Mouse (Mus musculus) kidney, adult 11 months (tissue): Measurements from ENCODE around the gene 1700092M07Rik.
A peak's percentile ranks its signal among the peaks of the same experiment; 100 is the strongest.

Source experiments
- DNase-seq: peaks from one replicate; pipeline ENCODE4 v3.0.0; 2022

1700092M07Rik gene

DNA sequence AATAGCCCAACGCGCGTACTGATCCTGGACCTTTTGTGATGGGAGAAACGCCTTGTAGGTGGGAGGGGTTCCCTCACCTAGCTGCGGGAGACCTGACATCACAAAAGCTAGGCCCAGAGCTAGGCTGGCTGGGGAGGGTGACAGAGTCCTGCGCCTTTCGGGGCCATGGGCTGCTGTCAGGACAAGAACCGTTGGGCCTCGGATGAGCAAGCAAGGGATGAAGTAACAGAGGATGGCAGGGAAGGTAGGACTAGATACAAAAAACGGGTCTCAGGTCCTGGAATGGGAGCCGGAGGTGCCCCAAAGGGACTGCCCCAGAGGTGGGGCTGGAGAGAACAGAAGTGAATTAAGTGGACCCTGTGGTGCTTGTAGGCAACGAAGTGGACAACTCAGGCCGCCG is at the start of gene 1700092M07Rik:
1700092M07Rik (plus strand) TSS at position 116 of the 400 bp plus-strand sequence.
- no peak for DNase-seq

DNA sequence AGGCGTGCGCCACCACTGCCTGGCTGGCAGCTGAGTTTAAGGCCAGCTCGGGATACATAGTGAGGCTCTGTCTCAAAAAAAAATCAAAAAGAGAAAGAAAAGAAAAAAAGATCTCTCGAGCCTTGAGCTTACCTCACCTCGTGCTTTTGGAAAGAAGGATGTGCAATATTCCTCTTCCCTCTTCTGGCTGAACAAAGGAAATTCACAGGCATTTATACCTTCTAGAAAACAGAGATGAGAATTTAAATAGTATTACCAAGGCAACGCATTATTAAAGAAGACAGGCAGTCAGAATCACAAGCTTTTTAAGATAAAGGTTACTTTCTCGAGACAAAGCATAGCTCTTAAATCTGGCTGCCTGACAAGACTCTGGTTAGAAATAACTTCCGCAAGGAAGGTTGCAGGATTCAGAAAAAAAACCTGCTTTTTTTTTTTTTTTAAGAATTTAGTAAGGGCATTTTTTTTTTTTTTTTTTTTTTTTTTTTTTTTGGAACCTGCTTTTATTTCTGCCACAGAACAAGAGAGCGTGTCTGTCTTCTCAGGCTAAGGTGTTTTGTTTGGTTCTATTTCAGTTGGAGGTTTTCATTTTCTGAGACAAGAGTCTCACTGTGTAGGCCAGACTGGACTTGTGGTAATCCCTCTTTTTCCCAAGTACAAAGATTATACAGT is 48.5 kb upstream of the 1700092M07Rik start:
- DNase-seq = no peak

DNA sequence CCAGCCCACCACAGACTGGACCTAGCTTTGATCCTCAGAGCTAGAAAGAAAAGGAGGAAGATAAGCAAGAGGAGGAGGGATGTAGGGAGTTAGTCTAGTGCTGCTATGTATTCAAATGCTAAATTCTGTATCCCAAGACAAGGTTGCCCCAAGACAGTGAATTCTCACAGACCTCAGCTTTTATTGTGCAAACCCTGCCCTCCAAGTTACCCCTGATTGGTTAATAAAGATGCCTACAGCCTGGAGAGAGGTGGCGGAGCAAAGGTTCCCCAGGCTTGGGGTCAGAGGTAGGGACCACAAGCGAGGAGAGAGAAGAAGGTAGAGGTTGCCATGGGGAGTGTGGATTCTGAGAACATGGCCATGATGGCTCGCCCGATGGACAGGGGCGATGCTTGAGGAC is 47.8 kb upstream of the 1700092M07Rik start:
- DNase-seq = no peak

DNA sequence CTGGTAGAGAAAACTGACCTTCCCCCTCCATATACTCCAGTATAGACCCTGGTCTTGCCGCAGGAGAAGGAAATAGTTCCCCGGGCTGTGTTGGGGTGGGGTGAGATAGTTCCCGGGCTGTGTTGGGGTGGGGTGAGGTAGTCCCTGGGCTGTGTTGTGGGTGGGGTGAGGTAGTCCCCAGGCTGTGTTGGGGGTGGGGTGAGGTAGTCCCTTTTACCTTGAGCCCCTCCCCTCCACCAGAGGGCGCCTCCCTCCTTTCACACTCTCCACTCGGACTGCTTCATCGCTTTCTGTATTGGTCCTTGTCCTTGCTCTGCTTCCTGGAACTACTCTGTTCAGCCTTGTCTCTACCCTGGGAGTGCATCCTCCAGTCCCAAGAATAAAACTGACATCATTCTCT is 45.2 kb upstream of the 1700092M07Rik start:
- peak; percentile 45 for DNase-seq

DNA sequence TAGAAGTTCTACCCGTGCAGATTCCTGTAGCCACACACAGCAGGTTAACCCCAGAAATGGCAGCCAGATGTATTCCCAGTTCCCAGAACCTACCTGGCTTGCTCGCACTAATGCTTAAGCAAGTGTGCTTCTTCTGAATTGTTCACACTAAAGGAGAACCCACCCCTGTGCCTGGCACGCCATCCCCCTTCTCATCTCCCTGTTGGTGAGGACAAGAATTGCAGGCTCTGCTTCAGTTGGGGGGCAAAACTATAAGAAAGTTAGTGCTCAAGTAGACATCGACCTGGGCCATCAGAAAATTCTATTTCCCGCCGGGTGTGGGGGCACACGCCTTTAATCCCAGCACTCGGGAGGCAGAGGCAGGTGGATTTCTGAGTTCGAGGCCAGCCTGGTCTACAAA is 40.9 kb upstream of the 1700092M07Rik start:
- DNase-seq = no peak

DNA sequence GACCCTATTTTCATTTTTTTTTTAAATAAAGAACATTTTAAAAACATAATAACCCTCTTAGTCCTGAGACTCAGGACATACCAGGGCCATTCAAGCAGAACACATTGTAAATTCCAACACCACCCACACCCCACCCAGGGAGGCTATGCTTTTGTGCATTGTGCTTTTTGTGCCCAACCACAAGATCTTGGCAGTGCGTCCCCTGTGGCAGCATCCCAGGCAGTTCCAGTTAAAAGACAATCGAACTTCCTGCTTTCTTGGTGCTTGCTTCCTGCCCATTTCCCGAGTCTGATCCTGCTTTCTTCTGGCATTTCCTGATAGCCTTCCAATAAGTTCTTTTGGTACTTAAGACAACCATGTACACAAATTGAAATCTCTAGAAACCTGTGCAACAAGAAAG is 38.1 kb upstream of the 1700092M07Rik start:
- DNase-seq = peak; percentile 73

DNA sequence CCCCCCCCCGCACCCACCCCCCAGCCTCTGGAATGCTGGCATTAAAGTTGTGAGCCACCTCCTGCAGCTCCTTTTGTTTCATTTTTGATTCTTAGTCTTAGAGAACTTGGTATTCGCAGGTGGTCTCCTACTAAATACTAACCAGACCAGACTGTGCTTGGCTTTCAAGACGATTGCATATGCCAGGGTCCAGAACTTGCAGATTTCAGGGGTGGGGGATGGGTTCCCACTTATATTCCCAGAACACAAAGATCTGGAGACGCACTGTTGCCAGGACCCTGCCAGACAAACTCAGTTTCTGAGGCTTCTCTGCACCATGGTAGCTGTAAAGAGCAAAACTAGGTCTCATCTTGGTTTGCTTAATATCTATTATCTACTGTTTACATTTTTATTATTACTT is 36.9 kb upstream of the 1700092M07Rik start:
- DNase-seq = no peak

DNA sequence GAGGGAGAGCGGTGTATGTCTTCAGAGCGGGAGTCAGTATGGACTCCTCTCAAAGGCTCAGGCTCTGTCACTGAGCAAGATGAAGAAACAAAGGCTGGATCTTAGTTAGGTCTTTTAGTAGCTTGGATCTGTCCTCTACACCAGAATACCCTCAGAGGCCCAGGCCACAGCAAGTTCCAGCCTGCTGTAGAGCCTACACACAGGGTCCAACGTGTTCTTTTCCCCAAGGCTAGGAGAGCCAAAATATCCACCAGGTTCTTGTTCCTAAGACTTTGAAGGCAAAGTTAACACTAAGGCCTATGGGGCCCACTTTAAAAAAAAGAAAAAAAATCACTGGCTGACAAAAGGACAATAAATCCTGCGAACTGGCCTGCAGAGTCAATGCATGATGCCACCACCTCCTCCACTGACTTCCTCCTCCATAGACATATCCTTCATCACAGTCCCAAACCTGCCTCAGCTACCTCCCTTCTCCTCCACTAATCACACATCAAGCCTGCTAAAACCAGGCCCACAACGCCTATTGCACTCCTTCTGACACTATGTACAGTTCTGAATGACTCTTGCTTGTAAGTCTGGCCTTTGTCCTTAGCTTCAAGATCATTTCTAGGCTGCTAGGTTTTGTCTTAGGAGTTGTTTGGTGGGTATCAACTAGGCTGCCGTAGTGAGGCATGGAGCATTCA is 35.4 kb upstream of the 1700092M07Rik start:
- DNase-seq = no peak

DNA sequence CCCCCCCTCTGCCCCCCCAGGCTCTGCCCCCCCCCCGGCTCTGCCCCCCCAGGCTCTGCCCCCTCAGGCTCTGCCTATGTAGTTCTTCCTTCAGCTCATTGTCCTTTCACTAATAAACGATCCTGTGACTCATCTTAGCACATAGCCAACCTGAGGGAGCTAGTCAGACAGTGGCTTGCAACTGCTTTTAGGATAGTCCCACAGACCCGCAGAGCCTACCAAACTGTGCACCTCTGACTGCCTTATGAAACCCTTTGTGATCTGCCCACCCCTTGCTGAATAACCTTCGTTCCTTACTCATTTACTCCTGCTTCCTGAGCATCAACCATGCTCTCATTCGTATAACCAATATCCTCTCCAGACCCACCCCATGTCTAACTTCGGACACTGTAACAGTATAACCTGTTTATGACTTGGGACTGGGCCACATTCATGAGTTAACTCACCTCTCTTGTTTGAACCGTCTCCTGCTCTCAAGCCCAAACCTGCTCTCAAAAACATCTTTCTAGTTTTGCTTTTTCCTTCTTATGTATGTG is 34.3 kb upstream of the 1700092M07Rik start:
- no peak for DNase-seq

DNA sequence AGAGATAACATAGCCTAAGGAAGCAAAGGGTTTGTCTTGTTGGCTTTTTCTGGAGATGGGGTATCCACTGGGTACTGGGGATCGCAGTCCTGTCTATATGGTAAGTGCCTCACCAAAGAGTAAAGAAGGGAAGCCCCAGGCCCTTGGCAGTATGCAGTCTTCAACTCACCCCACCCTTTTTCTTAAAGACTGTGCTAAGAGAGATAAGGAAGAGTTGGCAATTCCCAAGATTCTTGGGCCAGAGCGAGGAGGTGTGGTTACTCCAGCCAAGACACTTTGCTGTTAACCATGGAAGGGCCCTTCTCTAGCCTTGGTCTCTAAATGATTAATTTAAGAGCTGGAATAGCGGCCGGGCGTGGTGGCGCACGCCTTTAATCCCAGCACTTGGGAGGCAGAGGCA is 33.6 kb upstream of the 1700092M07Rik start:
- DNase-seq = no peak

DNA sequence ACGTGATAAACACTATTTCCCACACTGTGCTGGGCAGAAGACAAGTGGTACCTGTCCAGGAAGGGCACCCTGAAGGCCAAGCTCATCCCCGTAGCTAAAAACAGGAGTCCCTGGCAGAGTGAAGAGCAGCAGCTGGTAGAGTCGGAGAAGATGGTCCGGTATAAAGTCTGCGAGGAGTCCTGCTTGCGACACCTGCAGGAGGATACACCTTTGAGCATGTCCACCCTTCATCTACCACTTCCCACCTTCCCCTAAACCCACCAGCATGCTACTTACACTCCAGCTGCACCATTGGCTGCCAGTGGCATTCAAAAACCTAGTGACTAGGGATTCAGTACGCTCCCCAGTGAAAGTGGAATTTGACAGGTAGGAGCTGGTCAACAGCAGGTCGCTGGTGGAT is 31.6 kb upstream of the 1700092M07Rik start:
- no peak for DNase-seq

DNA sequence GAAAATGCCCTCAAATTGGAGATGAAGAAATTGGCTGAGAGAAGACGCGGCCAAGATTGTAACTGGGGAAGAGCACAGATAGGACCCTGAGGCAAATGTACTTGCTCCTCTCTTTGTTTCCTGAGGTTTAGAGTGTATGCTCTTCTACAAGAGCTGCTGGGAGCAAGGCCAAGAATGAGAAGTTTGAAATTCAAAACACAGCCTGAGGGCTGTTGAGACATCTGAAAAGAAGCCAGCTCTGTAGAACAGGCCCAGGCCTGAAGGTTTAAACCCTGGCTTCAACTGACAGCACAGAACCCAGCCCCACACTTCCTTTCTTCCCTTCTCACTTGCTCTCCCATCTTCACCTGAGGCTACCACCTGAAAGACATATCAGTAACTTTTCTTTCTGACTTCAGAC is 30.5 kb upstream of the 1700092M07Rik start:
- no peak for DNase-seq

DNA sequence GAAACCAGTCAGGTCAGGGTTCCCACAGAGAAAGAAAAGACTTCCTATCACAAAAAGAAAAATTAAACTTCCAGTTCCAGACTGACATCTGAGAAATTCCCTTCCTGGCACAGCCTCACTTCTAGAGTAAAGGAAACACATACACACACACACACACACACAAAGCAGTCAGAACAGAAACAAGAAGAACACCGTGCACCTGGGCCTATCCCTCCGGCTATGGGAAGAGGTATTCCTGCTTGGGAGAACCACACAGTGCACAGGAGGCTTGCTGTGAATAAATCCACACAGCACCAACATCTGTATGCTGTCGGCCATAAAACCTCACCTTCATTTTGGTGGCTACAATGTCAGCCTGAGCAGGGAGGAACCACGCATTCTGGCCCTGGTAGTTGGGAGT is 29.0 kb upstream of the 1700092M07Rik start:
- no peak for DNase-seq

DNA sequence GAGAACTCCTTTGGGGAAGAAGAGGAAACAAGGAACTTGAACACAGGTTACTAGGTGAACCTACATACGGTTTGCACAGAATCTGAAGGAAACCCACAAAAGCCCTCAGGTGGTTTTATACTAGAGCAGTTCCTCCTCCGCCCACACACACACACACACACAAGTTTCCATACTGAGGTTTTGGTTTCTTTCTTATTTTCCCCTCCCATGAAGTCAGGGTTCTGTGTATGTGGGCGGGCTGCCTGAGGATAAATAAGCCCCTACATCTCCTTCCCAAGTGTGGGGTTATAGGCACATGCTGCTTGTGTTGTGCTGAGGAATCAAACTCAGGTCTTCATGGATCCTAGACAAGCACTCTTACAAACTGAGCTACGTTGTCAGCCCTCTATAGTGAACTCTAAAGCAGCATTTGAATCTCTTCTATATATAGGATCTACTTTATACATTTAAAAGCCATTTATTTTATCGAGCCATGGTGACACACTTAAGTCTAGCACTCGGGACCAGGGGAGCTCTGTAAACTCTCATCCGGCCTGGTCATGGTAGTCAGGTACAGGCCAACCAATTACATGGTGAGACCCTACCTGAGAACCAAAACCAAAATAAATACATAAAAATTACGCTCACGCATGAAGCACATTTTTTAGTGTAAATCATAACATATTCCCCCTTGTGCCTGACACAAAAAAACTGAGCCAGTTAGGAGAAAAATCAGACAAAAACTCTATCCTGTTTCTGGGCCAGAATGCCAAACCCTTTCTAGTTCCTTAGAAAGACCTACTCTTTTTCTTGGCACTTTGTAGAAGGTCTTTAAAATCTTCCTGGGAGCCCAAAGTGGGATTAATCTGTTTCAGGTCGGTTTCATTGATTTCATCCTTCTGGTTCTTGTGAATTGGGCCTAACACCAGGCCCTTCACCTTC is 28.3 kb upstream of the 1700092M07Rik start:
- no peak for DNase-seq

DNA sequence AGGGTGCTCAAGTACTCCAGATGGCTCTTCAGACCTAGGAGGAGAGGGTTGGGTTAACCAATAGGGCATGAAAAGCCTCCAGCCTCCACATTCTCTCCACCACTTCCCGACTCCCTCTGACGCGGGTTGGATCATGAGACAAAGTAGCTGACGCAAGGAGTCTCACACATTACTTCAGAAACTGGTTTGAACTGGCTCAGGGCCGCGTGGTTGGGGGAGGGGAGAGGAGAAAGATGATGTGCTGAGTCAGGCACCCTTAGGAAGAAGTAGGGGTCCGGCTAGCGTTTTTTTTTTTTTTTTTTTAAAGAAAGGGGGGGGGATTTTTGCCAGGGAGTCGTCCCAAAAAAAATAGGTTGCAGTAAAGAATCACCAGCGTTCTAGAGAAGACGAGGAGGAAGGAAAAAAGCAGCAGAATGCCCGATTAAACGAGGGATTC is 27.6 kb upstream of the 1700092M07Rik start:
- peak; percentile 89 for DNase-seq

DNA sequence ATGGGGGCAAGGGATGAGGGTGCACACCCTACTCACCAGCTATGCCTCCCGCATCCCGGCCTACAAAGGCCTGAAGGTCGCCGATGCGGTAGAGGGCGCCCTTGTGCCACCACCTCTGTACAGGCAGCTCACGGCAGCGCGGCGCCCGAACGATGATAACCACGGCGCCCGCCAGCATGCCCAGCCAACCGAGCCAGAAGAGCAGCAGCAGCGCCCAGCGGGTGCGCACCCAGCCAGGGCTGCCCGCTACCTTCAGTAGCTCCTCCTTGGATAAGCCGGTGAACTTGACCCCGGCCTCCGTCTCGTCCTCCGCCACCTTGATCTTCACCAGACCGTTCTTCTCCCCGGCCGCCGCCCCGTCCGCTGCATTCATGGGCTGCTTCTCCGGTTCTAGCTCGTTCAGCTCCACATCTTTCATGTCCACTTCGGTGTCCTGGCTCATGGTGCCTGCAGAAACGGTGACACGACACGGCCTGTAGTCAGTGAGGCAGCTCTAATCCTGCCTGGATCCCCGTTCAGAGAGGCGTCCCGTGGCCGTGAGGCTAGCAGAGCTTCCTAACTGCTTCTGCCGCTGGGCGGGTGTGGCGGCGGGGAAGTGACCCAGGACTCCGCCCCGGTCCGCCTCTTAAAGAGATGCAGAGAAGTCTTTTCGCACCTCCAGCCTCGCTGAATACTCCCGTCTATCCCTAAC is 27.1 kb upstream of the 1700092M07Rik start:
- DNase-seq = peak; percentile 94

DNA sequence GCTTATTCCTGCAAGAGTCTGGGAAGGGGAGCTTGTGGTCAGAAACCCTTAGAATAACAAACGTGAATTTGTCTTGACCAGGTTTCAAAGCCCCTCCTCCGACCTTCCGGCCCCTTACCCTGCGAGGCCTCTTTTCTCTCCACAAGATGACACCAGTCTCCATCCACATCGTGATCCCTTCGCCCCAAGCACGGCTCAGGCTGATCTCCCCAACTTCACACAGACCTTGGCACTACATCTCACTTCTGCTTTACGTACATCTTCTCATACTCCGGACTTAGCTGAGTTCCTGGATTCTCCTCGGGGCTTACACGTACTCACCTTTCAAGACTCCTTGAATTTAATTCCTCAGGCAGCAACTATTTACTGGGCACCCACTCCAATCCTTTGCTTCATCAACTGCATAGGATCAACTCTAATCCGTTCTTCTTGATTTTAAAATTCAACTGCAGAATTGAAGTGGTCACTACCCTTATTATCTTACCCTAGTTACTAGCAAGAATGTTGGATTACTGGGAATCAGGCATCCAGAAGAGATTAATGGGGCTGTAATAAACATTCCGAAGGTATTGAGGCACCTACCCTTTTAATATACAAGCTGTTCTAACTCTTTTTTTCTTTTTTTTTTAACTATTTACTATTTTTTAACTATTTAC is 26.4 kb upstream of the 1700092M07Rik start:
- no peak for DNase-seq

DNA sequence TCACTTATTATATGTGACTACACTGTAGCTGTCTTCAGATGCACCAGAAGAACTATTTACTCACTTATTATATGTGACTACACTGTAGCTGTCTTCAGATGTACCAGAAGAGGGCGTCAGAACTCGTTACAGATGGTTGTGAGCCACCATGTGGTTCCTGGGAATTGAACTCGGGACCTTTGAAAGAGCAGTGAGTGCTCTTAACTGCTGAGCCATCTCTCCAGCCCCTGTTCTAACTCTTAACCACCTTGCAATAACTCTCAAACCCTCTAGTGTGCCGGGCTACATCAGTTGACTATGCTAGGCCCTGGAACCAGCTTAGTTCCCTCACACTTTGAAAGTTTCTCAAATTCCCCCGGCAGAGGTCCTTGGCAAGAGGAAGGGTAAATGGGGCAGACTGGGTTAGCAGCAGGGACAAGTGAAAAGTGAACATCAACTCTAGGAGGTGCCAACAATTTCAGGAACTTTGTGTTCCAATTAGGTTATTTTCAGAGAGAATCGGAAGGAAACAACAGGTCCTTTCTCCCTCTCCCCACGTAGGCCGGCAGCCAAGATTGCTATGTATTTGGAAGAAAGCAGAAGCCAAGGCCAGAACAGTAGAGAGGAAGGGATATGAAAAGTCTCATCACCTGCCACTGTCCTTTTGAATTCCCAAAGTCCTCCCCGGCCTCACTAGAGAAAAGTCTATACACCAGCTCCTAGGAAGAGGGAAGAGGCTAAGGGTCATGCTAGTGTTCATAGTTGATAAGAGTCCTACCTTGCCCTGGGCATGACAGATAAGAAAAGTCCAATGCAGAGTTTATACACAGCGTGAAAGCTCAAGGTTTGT is 25.7 kb upstream of the 1700092M07Rik start:
- DNase-seq = no peak

DNA sequence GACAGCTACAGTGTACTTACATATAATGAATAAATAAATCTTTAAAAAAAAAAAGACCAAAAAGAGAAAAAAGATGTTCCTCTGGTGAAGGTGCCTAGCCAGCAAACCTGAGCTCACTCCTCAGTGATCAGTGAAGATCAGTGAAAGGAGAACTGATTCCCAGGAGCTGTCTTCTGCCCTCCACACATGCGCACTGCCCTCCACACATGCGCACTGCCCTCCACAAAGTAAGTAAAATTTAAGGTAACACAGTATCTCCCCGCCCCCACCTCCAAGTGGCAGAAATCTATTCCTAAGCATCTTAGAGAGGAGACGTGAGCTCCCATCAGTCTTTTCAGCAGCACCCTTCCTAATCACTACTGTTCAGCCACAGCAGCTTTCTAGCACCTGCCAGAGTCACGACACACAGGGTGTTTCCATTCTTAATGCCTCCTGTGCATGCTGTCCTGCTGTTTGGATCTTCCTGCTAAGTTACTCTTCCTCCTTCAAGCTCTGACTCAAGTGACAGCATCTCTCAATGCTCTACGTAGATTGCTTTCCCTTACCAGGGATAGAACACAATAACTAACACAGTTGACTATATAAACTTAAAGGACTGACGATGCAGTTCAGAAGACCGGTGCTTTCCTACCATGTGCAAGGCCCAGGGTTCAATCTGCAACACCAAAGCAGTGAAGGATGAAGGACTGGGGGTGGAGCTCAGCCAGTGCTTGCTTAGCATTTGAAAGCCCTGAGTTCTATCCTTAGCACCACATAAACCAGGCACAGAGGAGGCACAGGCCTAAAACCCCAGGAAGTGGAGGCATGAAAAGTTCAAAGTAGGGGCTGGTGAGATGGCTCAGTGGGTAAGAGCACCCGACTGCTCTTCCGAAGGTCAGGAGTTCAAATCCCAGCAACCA is 24.4 kb upstream of the 1700092M07Rik start:
- DNase-seq = no peak
